Mouse (Mus musculus) E14TG2a.4 (cell line): ENCODE measurements at regions not wholly inside any gene's neighbourhood (a gene's known extent, or its start where the extent isn't known, plus 50 kb on each side); places are given as distances from the start of the nearest gene placed in this dataset.

Source experiments
- CTCF ChIP-seq: conservative IDR thresholded peaks from 2 replicates; pipeline ENCODE4 v1.5.1; 2014; ENCODE audit warnings: low read length
- NANOG ChIP-seq: IDR thresholded peaks from 2 replicates; pipeline ENCODE4 v1.6.1; 2014; ENCODE audit warnings: borderline replicate concordance, low read length, mixed read lengths
- POU5F1 ChIP-seq: IDR thresholded peaks from 2 replicates; pipeline ENCODE4 v1.6.1; 2014; ENCODE audit warnings: low read length, borderline replicate concordance

GRCm38 (mm10) chr13:28884191-28884820, 69.2 kb downstream of the Sox4 start:
- TF ChIP-seq CTCF (no peak), NANOG (no peak), POU5F1 (no peak)
